Mouse (Mus musculus): ENCODE data around the gene Dbndd1. TPM values are rescaled to one million over a fixed set of nuclear protein-coding genes. Genes with fewer than 3 reads are reported as not detected.
"Not testable (repeated sequence)": the region's sequence is repeated elsewhere in the genome, so short reads cannot be mapped to it uniquely, and the experiment has no call there.

Dbndd1 gene
- polyA plus RNA-seq, 1 experiment from 2014 or later: 106 TPM

GRCm38 (mm10) chr8:123482627-123483026, 32.6 kb downstream of the Dbndd1 start:
- H3K9me3 ChIP-seq: no peaks in the 10 kb centered on the region
- H3K27ac ChIP-seq: no peak overlapping the region
- WGBS: 88% methylated on average over 7 of the region's 7 CpGs
- H3K4me3 ChIP-seq: no peak overlapping the region
- H3K4me1 ChIP-seq: peaks cover 11% of the 10 kb centered on the region
- no peak overlapping the region for H3K9ac ChIP-seq
- no peaks in the 10 kb centered on the region for H3K27me3 ChIP-seq (replicated peaks)
- no peak for ATAC-seq (replicated peaks)
- H3K36me3 ChIP-seq (replicated peaks): peaks cover 40% of the 10 kb centered on the region
- H3K4me2 ChIP-seq: no peak overlapping the region

GRCm38 (mm10) chr8:123478456-123479218, 36.6 kb downstream of the Dbndd1 start:
- Histone ChIP-seq H3K36me3 (replicated peaks) (peaks cover 13% of the 10 kb centered on the region), H3K4me2 (peak overlapping the region; percentile 75), H3K9ac (peak overlapping the region; percentile 91), H3K27me3 (replicated peaks) (no peaks in the 10 kb centered on the region), H3K4me1 (peaks cover 14% of the 10 kb centered on the region), H3K4me3 (peak overlapping the region; percentile 97), H3K9me3 (no peaks in the 10 kb centered on the region), H3K27ac (peak overlapping the region; percentile 100)
- 35% methylated on average over 16 of the region's 16 CpGs for WGBS
- peak; percentile 24; the same call in 1 of the 2 replicates for ATAC-seq (replicated peaks)

- H3K4me1 ChIP-seq: peaks cover 14% of the 10 kb centered on the region
- under 1% methylated on average over 57 of the region's 58 CpGs for WGBS
- H3K27me3 ChIP-seq (replicated peaks): no peaks in the 10 kb centered on the region
- no peaks in the 10 kb centered on the region for H3K9me3 ChIP-seq
- ATAC-seq (replicated peaks): peak; percentile 91
- peak within 1 kb of the TSS; percentile 97 for H3K4me3 ChIP-seq
- peak within 1 kb of the TSS; percentile 75 for H3K4me2 ChIP-seq
- peaks cover 13% of the 10 kb centered on the region for H3K36me3 ChIP-seq (replicated peaks)
- peak within 1 kb of the TSS; percentile 91 for H3K9ac ChIP-seq
- H3K27ac ChIP-seq: peak within 1 kb of the TSS; percentile 100
Observed at GRCm38 (mm10) chr8:123477737-123478258, 37.5 kb downstream of the Dbndd1 start, which contains the start of gene Afg3l1. Gene Afg3l1, plus strand, starts transcription at chr8:123477903.

- Histone ChIP-seq H3K4me3 (peak overlapping the region; percentile 97), H3K27me3 (replicated peaks) (no peaks in the 10 kb centered on the region), H3K9ac (peak overlapping the region; percentile 91), H3K4me2 (peak overlapping the region; percentile 75), H3K36me3 (replicated peaks) (peaks cover 9% of the 10 kb centered on the region), H3K9me3 (no peaks in the 10 kb centered on the region), H3K27ac (peak overlapping the region; percentile 100), H3K4me1 (peaks cover 14% of the 10 kb centered on the region)
- 7% methylated on average over 34 of the region's 34 CpGs for WGBS
- ATAC-seq (replicated peaks): peak; percentile 68
Observed at GRCm38 (mm10) chr8:123476911-123477736, 38.1 kb downstream of the Dbndd1 start.

GRCm38 (mm10) chr8:123474549-123474948, 40.7 kb downstream of the Dbndd1 start:
- not testable (repeated sequence) for H3K4me2 ChIP-seq; H3K9ac ChIP-seq; ATAC-seq (replicated peaks); H3K36me3 ChIP-seq (replicated peaks); H3K4me3 ChIP-seq; H3K27me3 ChIP-seq (replicated peaks); H3K27ac ChIP-seq; H3K9me3 ChIP-seq
- 68% methylated on average over 5 of the region's 5 CpGs for WGBS
- peaks cover 14% of the 10 kb centered on the region for H3K4me1 ChIP-seq

- WGBS: 82% methylated on average over 6 of the region's 6 CpGs
- not testable (repeated sequence) for H3K4me1 ChIP-seq; H3K27me3 ChIP-seq (replicated peaks); H3K4me2 ChIP-seq; H3K9ac ChIP-seq; H3K9me3 ChIP-seq; H3K4me3 ChIP-seq; H3K36me3 ChIP-seq (replicated peaks); ATAC-seq (replicated peaks); H3K27ac ChIP-seq
Observed at GRCm38 (mm10) chr8:123472991-123473390, 42.3 kb downstream of the Dbndd1 start.

GRCm38 (mm10) chr8:123467476-123467875, 47.8 kb downstream of the Dbndd1 start:
- Histone ChIP-seq H3K36me3 (replicated peaks) (peaks cover 9% of the 10 kb centered on the region), H3K27me3 (replicated peaks) (no peaks in the 10 kb centered on the region), H3K4me1 (no peaks in the 10 kb centered on the region), H3K9ac (no peak overlapping the region), H3K27ac (no peak overlapping the region), H3K9me3 (no peaks in the 10 kb centered on the region), H3K4me2 (no peak overlapping the region), H3K4me3 (no peak overlapping the region)
- no peak for ATAC-seq (replicated peaks)
- WGBS: 79% methylated on average over 3 of the region's 3 CpGs

GRCm38 (mm10) chr8:123463651-123464050, 51.6 kb downstream of the Dbndd1 start:
- H3K9me3 ChIP-seq: no peaks in the 10 kb centered on the region
- no peak overlapping the region for H3K27ac ChIP-seq
- H3K4me2 ChIP-seq: no peak overlapping the region
- no peak for ATAC-seq (replicated peaks)
- H3K4me1 ChIP-seq: no peaks in the 10 kb centered on the region
- H3K9ac ChIP-seq: no peak overlapping the region
- WGBS: 93% methylated on average over 4 of the region's 4 CpGs
- no peaks in the 10 kb centered on the region for H3K27me3 ChIP-seq (replicated peaks)
- no peak overlapping the region for H3K4me3 ChIP-seq
- H3K36me3 ChIP-seq (replicated peaks): peaks cover 36% of the 10 kb centered on the region

Other genes starting within 250 kb of the Dbndd1 start
- gene Fanca, start 196.9 kb downstream of the Dbndd1 start, polyA plus RNA-seq (2015; fragmentation: Nextera tagmentation; extraction: Ambion mirVana): 6.4 and 9.8 TPM in 2 replicates
- gene Spire2, start 182.8 kb downstream of the Dbndd1 start, polyA plus RNA-seq (2015; fragmentation: Nextera tagmentation; extraction: Ambion mirVana): 44.0 and 44.8 TPM in 2 replicates
- 324 and 331 TPM in 2 replicates for gene Tcf25, start 141.7 kb downstream of the Dbndd1 start, polyA plus RNA-seq (2015; fragmentation: Nextera tagmentation; extraction: Ambion mirVana)
- gene Mc1r, start 108.4 kb downstream of the Dbndd1 start, polyA plus RNA-seq (2015; fragmentation: Nextera tagmentation; extraction: Ambion mirVana): 0.10 and 0.17 TPM in 2 replicates
- gene Tubb3, start 104.0 kb downstream of the Dbndd1 start, polyA plus RNA-seq (2015; fragmentation: Nextera tagmentation; extraction: Ambion mirVana): 2,127 and 2,170 TPM in 2 replicates
- gene Def8, start 91.9 kb downstream of the Dbndd1 start, polyA plus RNA-seq (2015; fragmentation: Nextera tagmentation; extraction: Ambion mirVana): 48.4 and 49.8 TPM in 2 replicates
- 52.6 and 59.0 TPM in 2 replicates for gene Afg3l1, start 37.6 kb downstream of the Dbndd1 start, polyA plus RNA-seq (2015; fragmentation: Nextera tagmentation; extraction: Ambion mirVana)
- 44.4 and 45.6 TPM in 2 replicates for gene Gas8, start 3.4 kb upstream of the Dbndd1 start, polyA plus RNA-seq (2015; fragmentation: Nextera tagmentation; extraction: Ambion mirVana)
- 11.3 and 11.8 TPM in 2 replicates for gene Rhou, start 138.5 kb upstream of the Dbndd1 start, polyA plus RNA-seq (2015; fragmentation: Nextera tagmentation; extraction: Ambion mirVana)